Mouse (Mus musculus) adrenal gland, adult 2 months (tissue): Measurements from ENCODE around the gene Zfp747. TPM values are rescaled to one million over a fixed set of nuclear protein-coding genes. Genes with fewer than 3 reads are reported as not detected.
"Not testable (repeated sequence)": the region's sequence is repeated elsewhere in the genome, so short reads cannot be mapped to it uniquely, and the experiment has no call there.

Source experiments
- DNase-seq: peaks from one replicate; pipeline ENCODE4 v3.0.0; 2021
- long read RNA-seq: library from polyadenylated mRNA; stranded (forward); transcript quantifications from one replicate; pipeline ENCODE4 v2.0.0, GENCODE M21; 2021
- polyA plus RNA-seq: library from polyadenylated mRNA; depleted of rRNA; stranded (reverse); fragments of >200 nt; gene quantifications from 2 replicates; pipeline ENCODE4 v1.2.3, GENCODE M21; 2012; rRNA removed
- total RNA-seq, 2 experiments: library from RNA; stranded (reverse); gene quantifications; 2 replicates each; pipeline ENCODE4 v1.2.3; 2021

Gene Zfp747
- total RNA-seq (10 to 100 TPM in 1 of 2 experiments, 1 to 10 TPM in 1; 8.0 to 11.2 TPM), polyA plus RNA-seq (4.4 and 6.7 TPM in 2 replicates)
- long read RNA-seq, transcript Zfp747-201 (3 exons, 2,684 nt): major isoform, 7 of 8 reads
- long read RNA-seq, partial matches to known transcripts: 0 of 8 reads
- long read RNA-seq, other reads (novel, unspliced or antisense): 1 of 8 reads

- peak; percentile 94 for DNase-seq
Measured at GRCm38 (mm10) chr7:127375271-127376245, at the start of gene Zfp747. TSS of gene Zfp747 (minus strand) at chr7:127376050.

DNA sequence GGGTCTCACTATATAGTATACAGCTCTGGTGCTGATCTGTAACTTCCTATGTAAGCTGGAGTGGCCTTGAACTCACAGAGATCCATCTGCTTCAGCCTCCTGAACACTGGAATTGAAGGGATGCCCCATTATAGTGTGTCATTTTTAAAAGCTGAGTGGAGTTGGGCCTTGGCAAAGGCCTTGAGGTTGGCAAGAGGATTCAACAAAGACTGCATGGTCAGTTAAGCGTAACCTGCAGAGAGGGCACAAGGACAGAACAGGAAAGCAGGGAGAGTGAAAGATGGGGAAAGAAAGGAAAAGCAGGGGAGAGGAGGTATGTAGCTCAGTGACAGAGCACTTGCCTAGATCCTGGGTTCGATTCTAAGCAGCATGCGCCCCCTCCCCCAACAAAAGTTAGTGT is 49.4 kb upstream of the Zfp747 start:
- DNase-seq: no peak

DNA sequence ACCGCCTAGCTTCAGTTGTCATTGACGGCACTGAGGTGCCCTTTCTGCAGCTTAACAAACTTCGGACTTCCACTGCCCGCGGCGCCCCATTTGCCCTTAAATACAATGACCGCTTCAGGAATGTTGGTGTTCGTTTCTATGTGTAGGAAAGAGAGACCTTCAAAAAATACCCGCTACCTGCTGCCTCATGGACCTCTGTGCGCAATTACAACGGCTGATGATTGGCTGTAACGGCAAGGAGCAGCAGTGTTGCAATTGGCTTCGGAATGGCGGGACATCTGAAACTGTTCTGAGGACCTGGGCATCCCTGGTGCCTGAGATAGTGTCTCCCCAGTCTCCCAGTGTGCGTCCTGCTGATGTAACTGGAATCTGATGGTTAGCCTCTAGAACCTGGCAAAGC is 46.4 kb upstream of the Zfp747 start:
- DNase-seq: no peak

GRCm38 (mm10) chr7:127421388-127422191 is 45.7 kb upstream of the Zfp747 start, which contains the start of gene Zfp688:
TSS of gene Zfp688 (minus strand) at chr7:127422068.
- peak; percentile 98 for DNase-seq

GRCm38 (mm10) chr7:127411418-127411817 is 35.6 kb upstream of the Zfp747 start:
- no peak for DNase-seq

GRCm38 (mm10) chr7:127406002-127406987 is 30.4 kb upstream of the Zfp747 start, which contains the start of gene Zfp764:
TSS of gene Zfp764 (minus strand) at chr7:127406822.
- peak; percentile 87 for DNase-seq

DNA sequence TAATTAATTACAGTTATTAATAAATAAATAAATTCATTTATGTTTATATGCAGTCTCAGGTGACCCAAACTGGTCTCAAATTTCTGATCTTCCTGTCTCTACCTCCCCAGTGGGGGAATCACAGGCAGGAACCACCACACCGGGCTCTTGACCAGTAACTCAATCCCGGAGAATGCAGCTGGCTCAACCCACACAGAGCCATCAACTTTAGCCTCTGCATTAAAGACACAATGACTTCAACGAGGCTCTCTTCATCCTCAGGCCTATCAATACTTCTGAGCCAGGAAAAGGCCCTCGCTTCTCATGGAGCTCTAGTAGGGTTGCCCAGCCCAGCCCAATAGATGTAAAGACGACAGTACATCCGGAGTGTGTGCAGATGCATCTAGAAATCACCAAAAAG is 28.3 kb upstream of the Zfp747 start:
- DNase-seq: not testable (repeated sequence)

GRCm38 (mm10) chr7:127402980-127403379 is 27.1 kb upstream of the Zfp747 start:
- DNase-seq: no peak

GRCm38 (mm10) chr7:127400355-127400754 is 24.5 kb upstream of the Zfp747 start:
- DNase-seq: no peak

DNA sequence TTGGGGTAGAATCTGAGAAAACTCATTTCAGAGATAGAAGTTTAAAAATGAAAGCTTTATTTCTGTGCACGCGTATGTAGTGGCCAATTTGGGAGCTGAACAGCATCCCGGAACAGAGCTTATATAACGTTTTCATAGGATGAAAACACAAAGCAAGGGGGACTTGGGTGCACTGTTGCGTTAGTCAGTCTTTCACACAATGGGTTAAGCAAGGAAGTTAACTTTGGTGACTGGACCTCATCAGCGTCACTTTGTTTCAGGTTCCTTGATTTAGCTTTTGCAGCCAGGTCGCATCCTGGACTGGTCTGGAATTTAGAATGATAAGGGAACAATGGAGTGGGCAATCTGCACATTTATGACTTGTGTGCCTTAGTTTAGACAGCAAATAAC is 18.1 kb upstream of the Zfp747 start:
- DNase-seq: no peak

- peak; percentile 97 for DNase-seq
Measured at GRCm38 (mm10) chr7:127393157-127393943, 17.5 kb upstream of the Zfp747 start, which contains the start of gene E430018J23Rik. TSS of gene E430018J23Rik (minus strand) at chr7:127393629.

GRCm38 (mm10) chr7:127392251-127392824 is 16.5 kb upstream of the Zfp747 start:
- DNase-seq: no peak

GRCm38 (mm10) chr7:127391538-127391937 is 15.7 kb upstream of the Zfp747 start:
- DNase-seq: no peak

GRCm38 (mm10) chr7:127390306-127390705 is 14.5 kb upstream of the Zfp747 start:
- no peak for DNase-seq

DNA sequence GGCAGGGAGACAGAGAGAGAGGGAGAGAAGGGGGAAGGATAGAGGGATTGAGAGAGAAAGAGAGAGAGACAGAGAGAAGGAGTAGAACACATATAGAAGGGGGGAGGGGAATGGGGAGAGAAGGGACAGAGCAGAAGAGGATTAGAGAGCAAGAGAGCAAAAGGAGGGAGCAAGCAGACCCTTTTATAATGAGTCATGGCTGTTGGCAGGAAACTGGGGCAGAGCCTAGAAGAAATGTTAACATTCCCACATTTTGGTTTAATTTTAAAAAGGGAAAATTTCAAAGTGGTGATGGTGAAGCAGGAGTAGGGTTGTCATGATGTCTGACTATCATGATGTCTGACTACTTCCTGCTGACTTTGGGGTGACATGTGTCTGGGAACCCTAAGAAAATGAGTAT is 12.4 kb upstream of the Zfp747 start:
- not testable (repeated sequence) for DNase-seq

DNA sequence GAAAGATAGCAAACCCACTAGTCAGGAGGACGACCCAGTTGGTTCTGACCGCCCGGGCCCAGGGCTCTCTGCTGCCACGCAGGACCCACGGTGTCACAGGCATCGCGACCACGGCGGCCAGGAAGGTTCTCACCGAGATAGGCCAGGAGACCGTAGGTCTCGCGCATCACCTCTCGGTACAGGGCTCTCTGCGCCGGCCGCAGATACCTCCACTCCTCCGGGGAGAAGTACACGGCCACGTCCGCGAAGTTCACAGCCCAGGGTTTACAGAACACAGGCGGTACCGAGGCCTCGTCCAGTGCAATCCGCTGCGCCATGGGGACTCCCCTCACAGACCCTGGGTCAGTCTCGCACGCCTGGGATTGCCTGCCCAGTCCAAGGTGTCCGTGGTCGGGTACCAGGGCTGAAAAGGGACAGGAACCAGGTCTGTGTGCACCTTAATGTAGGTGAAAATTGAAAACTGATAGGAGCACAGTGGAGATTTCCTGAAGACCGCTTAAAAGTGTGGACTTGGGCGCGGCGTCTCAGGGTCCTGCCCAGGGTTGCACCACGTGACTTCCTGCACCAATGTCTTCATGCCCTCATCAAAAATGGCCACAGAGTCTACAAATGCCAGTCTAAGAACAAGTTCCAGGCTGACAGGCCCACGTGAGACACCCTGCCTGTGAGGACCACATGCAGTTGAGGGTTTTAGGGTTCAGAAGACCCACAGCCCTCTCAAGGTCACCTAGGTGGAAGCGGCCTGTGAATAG is 11.0 kb upstream of the Zfp747 start, which contains the start of gene 9130019O22Rik:
Gene 9130019O22Rik, minus strand, starts transcription at position 526 of the 752 bp plus-strand sequence.
- DNase-seq: peak; percentile 90

- DNase-seq: not testable (repeated sequence)
Measured at GRCm38 (mm10) chr7:127385560-127385959, 9.7 kb upstream of the Zfp747 start.

GRCm38 (mm10) chr7:127378310-127378921 is 2.6 kb upstream of the Zfp747 start:
- no peak for DNase-seq
